Mouse (Mus musculus) megakaryocyte, embryonic 14.5 days (primary cell): ENCODE measurements around the gene Plppr3.

Experiments used
- FLI1 ChIP-seq: IDR thresholded peaks from 2 replicates; pipeline ENCODE4 v1.6.1; 2012; ENCODE audit warnings: low read length, inconsistent platforms, mixed read lengths
- GATA1 ChIP-seq: IDR thresholded peaks from 3 replicates; pipeline ENCODE4 v1.6.1; 2012; ENCODE audit warnings: mixed read lengths, low read length, inconsistent platforms, borderline replicate concordance

GRCm38 (mm10) chr10:79860079-79860911 lies 14.1 kb downstream of the Plppr3 start:
- TF ChIP-seq GATA1 (no peak), FLI1 (no peak)
